Mouse (Mus musculus): Measurements from ENCODE around the gene Ldlrad1.

The Ldlrad1 gene

DNA sequence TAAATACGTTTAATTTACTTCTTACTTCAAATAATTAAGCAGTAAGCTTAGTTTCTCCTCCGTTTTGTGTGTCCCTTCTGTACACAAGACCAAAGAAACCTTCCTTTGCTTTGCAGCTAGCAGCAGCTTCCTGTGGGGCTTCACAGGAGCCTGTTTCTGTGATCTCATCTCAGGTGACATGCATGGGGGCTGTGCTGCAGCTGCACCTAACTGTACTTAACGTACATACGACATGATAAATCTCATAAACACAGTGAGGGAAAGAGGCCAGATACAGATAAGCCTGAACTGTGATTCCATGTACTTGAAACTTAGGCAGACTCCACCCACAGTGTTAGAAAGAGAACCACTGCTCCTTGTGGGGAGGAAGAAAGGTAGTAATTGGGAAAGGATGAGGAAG, 51.0 kb downstream of the Ldlrad1 start:
- DNase-seq (ENCODE audit: low read depth, low spot score) = no peak

Measured in c-Kit-negative CD71-positive TER-119-positive erythroid progenitor cells, embryonic 14.5 days (primary cell).